Mouse (Mus musculus) cerebellum, adult 2 months (tissue): ENCODE measurements at regions not wholly inside any gene's neighbourhood (a gene's known extent, or its start where the extent isn't known, plus 50 kb on each side); places are given as distances from the start of the nearest gene placed in this dataset.

Experiments used
- CTCF ChIP-seq: fragments of 200-500 bp; IDR thresholded peaks from 2 replicates; pipeline ENCODE4 v1.5.1; 2011; ENCODE audit warnings: low read depth, mild to moderate bottlenecking, control low read depth, low read length, moderate library complexity, borderline replicate concordance; ENCODE audit not compliant: insufficient read depth
- POLR2A ChIP-seq: fragments of 200-500 bp; IDR thresholded peaks from 2 replicates; pipeline ENCODE4 v1.6.1; 2011; ENCODE audit warnings: low read length, control low read depth, borderline replicate concordance; ENCODE audit not compliant: insufficient read depth

- no peak for TF ChIP-seq CTCF
- no peak for TF ChIP-seq POLR2A
Observed at GRCm38 (mm10) chr8:126667721-126668656, 74.2 kb upstream of the Irf2bp2 start.
